Mouse (Mus musculus): ENCODE data around the gene Olfr1297.

The Olfr1297 gene

GRCm38 (mm10) chr2:111626397-111626796, at the start of gene Olfr1297:
Gene Olfr1297 (minus strand): TSS chr2:111626497.
- DNase-seq (ENCODE audit: low spot score in 2 of 2), result no peak

GRCm38 (mm10) chr2:111661119-111661518, 34.8 kb upstream of the Olfr1297 start, which contains the start of gene Olfr1299:
Gene Olfr1299 (plus strand): TSS chr2:111661419.
- DNase-seq (ENCODE audit: low spot score in 2 of 2), result no peak

GRCm38 (mm10) chr2:111649101-111649500, 22.8 kb upstream of the Olfr1297 start, which contains the start of gene Olfr1298:
Gene Olfr1298 (minus strand): TSS chr2:111649201.
- DNase-seq (ENCODE audit: low spot score in 2 of 2), result no peak

- DNase-seq (ENCODE audit: low spot score in 2 of 2), result no peak
These were observed 56.7 kb downstream of the Olfr1297 start, which contains the start of gene Olfr1295 for GRCm38 (mm10) chr2:111569581-111569980. Gene Olfr1295 (minus strand): TSS chr2:111569681.

All from urinary bladder, adult 18-20 months (tissue).